Mouse (Mus musculus) cerebellum, adult 2 months (tissue): Measurements from ENCODE around the gene Psen2.

ENCODE experiments used
- CTCF ChIP-seq: fragments of 200-500 bp; IDR thresholded peaks from 2 replicates; pipeline ENCODE4 v1.5.1; 2011; ENCODE audit warnings: low read depth, mild to moderate bottlenecking, control low read depth, low read length, moderate library complexity, borderline replicate concordance; ENCODE audit not compliant: insufficient read depth
- POLR2A ChIP-seq: fragments of 200-500 bp; IDR thresholded peaks from 2 replicates; pipeline ENCODE4 v1.6.1; 2011; ENCODE audit warnings: low read length, control low read depth, borderline replicate concordance; ENCODE audit not compliant: insufficient read depth

DNA sequence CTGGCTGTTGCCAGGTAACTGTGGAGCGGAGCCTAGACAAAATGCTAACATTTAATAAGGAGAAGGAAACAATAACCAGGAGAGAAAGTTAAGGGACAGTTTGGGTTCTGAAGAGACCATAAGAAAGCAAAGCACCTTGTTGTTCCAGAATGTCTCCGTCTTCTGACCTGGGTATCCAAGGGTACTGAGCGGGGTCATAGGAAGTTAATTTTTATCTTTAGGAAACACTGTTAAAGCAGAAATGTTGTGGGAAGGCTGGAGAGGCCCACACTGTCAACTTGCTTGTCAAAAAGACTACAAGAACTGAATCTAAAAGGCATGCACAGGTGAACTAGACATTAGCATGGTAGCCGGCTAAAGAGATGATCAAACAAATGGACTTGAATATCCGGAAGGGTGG lies 50.3 kb downstream of the Psen2 start:
- TF ChIP-seq CTCF (no peak), POLR2A (no peak)
